Mouse (Mus musculus): ENCODE results near the gene Nptxr.

DNA sequence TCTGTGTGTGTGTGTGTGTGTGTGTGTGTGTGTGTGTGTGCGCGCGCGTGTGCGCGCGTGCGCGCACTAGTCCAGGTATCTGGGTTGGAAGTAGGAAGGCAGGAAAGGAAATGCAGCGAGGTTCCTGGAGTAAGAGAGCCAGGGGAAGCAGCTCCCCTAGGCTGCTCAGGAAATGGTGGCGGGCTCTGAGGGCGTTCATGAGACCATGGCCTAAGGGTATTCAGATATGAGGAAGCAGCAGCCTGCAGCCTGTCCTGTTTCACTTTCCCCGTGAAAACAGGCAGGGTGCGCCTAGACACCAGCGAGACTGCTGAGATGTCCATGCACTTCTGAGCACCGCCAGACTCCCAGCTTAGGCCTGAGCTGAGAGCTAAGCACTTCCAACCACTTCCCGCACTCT lies 52.8 kb downstream of the Nptxr start:
- TF ChIP-seq EP300 (IDR thresholded peaks at IDR 0.05; ENCODE audit: low read depth) (no peak), CTCF (IDR thresholded peaks at IDR 0.05; ENCODE audit: low read depth) (no peak)
